Mouse (Mus musculus): Measurements from ENCODE around the gene Ric8b.
A peak's percentile ranks its signal among the peaks of the same experiment; 100 is the strongest.

Ric8b gene

DNA sequence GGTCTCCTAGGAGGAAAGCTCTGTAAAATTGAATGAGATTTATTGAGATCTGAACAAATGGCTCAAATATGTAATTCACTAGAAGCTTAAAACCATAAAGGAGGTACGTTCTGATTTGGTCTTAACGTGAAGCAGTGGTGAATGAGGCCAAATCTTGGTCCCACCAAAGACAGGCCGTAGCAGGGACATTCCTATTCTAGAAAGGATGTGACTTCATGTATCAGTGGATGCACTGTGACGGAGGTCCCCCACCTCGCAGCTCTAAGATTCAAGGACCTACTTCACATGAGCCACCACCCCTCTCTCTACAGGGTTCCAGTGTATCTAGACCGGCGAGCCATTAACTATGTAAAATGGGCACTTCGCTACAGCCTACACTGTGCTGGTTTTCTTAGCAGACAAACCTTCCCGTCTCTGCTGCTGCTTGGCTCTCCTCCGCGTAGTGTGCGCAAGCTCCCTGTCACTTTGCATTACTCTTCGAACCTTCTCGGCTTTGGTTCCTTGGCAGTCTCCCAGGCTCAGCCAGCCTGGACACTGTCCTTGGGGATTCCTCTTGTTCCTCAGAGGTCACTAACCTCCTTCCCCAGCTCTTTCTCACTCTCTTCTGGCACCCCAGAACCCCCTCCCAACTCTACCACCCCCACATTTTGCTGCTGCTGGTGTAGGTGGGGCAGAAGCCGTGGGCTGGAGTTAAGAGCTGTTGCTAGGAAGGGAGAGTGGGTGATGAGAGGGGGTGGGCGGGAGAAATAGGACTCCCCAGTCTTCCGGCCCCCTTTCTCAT, 8.2 kb upstream of the Ric8b start:
- no peak for DNase-seq (ENCODE audit: low read depth, low spot score)

DNA sequence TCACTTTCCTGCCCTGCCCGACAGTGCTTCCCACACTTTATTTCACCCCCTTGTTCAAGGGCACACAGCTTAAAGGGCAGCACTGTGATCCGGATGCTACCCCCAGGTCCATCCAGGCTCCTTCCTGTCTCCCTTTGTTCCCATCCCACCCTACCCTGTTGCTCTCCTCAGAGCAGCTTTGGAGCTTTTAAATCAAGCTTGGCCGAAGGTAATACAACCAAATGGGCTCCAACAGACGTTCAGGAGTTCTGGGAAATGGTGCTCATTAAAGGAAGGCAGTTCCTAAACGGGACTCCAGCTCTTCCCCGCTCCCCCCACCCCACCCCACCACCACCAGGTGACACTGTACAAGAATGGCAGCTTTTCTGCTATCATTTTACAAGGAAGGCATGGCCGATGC, 7.2 kb upstream of the Ric8b start:
- DNase-seq (ENCODE audit: low read depth, low spot score), result no peak

DNA sequence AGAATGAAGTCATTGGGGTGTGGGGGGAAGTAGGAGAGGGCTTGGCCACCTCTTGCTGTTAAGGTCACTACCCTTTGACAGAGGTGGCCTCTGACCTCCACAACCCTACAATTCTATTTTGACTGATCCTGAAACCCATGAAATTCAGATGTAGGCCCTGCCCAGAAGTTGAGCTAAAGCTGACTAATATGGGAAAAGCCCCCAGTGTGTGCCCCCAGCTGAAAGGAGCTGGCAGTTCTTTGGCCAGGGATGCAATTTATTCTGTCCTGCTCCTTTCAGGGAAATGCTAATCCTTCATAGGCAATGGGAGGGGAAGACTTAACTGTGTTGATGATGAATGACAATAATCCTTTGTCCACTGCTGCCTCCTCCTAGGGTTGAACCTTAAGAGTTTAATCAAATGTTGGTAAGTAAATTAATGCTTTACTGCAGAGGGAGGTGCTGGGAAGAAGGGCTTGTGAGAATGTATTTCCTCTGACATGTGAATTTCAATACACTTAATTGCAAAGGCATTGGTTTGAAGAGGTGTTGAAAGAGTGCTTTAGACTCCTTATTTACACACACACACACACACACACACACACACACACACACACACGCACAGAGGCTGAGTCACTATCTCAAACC, 6.5 kb upstream of the Ric8b start:
- DNase-seq (ENCODE audit: low read depth, low spot score), result no peak

DNA sequence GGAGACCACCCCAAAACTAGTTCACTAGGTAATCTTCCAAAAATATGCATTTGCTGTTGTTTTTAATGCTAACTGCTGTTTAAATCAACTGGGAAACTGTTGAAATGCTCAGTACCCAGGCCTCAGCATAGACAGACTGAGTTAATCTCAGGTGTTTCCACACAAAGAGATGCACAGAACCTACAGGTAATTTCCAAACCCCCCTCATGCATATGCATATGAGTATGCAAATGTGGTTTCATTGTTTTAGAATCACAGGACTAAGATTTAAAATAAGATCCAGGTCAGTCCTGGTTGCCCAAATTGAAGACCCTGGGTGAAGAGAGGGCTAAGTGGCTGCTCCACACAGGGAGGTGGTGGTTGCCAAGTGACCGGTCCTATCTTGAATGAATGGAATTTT, 4.3 kb upstream of the Ric8b start:
- no peak for DNase-seq (ENCODE audit: low read depth, low spot score)

DNA sequence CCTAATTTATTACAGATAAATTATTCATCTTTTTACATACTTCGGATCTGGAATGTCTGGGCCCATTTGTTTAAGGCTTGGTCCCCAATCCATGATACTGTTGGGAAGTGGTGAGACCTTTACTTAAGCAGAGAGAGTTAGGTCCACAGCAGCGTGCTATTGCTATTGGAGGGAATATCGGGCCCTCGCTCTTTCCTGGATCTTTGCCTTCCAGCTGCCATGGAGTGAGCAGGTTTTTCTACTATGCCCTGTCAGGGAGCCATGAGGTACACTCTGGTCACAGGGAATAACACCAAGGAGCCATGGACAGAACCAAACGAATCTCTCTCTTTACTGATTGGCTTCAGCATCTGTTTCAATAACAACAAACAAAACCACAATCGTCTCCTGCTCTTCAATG, 1.9 kb upstream of the Ric8b start:
- DNase-seq (ENCODE audit: low read depth, low spot score), result no peak

DNA sequence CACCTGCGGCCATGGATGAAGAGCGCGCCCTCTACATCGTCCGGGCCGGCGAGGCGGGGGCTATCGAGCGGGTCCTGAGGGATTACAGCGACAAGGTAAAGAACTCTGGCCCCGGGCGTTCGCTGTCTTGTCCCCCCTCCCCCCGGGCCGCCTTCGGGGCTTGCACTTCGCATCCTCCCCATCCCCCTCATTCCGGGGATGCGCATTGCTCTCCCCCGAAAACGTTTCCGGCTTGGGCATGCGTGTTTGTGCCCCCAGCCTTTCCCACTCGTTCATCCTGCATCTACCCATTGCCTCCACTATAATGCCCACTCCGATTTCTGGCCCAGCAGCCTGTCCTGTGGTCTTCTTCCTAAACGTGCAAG, 297 bp downstream of the Ric8b start:
- no peak for DNase-seq (ENCODE audit: low read depth, low spot score)

DNA sequence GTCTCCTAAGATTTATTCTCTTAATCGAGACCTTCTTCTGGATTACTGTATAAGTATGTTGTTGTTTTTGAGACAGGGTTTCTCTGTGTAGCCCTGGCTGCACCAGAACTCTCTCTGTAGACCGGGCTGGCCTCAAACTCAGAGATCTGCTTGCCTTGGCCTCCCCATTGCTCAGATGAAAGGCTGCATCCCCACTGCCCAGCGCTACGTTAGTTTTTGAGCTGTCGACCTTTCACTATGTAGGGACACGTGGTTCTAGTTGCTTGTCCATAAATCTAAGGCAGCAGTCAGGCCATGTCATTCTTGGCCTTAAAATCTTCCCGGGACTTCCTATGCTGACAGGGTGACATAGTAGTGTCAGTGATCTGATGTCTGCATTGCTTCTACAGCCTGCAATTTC, 8.9 kb downstream of the Ric8b start:
- DNase-seq (ENCODE audit: low read depth, low spot score), result peak; percentile 46

DNA sequence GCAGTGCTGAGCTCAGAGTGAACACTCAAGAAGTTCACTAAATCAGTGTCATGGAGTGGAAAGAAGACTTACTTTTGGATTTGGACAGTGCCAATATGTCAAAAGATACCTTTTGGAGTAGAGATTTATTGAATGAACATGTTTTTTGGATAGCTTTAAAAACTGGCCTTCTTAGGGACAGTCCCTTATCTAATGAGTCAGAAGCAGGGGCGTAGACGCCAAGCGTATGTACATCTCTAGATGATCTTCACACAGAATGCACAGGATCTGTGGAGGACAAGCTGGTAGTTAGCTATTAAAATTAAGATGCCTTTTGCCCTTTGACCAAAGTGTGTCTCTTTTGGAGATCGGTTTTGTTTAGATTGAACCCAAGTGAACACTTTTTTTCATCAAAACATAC, 9.5 kb downstream of the Ric8b start:
- no peak for DNase-seq (ENCODE audit: low read depth, low spot score)

DNA sequence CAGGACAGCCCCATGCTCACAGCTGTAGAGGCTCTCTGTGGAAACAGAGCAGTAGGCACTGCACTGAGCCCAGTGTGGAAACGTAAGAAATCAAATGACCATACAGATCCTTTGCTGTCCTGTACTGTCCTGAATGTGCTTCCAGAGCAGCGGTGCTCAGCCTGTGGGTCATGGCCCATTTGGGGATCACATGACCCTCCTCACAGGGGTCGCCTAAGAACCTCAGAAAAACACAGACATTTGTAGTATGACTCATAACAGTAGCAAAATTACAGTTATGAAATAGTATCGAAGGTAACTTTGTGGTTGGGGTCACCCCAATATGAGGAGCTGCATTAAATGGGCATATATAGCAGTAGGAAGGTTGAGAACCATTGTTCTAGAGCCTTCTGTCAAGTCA, 11.0 kb downstream of the Ric8b start:
- no peak for DNase-seq (ENCODE audit: low read depth, low spot score)

DNA sequence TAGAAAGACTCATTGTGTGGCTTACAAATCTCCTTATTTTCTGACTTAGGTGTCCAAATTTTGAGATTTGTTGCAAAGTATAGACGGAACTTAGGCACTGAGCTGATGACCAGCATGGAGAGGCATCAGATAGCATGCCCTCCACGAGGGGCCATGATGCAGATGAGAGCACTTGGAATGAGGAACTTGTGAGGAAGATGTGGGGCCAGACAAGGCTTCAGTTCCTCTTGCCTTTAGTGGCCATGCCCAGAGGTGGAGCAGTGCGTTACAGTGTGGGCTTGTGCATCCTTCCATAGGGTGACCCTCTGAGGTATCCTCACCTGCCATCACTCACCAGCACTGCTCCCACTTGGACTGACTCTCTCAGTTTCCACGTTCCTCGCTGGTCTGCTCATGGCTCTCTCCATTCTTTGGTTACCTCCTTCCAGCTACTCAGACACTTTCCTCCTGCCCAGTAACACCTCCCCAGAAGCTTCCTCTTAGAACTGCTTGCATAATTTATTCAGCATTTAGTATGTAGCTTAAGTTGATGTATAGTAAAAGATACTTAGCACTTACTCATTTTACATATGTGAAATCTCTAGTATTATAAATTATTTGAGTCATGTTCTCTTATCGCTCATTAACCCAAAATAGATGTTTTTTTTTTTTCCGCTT, 18.3 kb downstream of the Ric8b start:
- DNase-seq (ENCODE audit: low read depth, low spot score), result no peak

DNA sequence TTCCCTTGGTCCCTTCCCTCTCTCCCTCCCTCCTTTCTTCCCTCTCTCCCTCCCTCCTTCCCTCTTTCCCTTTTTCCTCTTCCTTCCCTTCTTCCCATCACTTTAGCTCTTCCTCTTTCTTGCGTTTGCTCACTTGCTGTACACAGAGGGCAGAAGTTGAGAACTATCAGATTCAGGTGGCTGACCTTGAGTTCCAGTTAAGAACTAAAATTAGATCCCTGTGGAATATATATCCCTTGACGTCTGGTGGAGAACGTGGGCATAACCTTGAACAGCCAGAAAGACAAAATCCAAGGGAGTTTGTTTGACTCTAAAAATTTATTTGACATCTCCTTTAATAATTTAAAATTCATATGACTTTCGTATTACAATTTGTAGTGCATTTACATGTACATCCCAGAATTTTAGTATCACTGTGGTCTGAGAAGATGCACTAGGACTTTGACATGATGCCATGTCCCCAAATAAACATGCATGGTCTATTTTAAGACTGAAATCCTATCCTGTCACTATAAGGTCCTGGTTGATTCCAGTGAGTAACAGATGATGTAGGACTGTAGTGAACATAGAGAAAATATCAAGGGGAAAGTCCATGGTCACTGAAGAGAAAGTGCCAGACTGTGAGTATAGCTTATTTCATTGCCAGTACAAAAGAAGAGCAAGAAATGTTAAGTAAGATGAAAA, 19.6 kb downstream of the Ric8b start:
- peak; percentile 67 for DNase-seq (ENCODE audit: low read depth, low spot score)

DNA sequence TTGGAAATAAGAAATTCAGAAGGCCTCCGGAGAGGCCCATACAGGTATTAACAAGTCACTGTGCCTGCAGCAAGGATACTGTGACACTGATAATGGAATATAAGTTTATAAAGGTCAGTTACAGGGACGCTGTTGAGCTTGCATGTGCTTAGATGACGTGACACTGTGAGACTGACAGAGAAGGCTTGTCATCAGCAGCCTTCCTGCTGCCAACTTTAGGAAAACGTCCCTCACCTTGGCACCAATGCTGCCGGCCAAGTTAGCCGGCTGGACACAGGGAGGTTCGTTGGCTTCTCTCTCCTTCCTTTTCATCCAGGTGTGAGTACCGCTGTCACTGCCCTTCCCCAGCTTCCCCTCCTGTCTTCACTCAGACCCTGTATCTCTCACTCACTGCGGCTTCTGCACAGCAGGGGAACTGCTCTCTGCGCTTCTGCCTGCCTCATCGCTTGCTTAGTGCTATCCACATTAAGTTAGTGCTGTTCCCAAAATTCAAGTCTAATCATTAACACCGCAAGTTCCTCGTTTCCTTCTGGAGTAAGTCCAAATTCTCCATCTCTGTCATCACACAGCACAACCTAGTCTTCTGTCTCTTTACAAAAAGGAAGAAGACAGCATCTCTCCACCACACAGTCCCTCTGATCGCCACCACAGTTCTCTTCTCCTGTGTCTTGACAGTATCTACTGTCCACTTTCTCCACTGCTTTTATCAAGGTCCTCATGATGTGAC, 20.8 kb downstream of the Ric8b start:
- DNase-seq (ENCODE audit: low read depth, low spot score), result peak; percentile 59

DNA sequence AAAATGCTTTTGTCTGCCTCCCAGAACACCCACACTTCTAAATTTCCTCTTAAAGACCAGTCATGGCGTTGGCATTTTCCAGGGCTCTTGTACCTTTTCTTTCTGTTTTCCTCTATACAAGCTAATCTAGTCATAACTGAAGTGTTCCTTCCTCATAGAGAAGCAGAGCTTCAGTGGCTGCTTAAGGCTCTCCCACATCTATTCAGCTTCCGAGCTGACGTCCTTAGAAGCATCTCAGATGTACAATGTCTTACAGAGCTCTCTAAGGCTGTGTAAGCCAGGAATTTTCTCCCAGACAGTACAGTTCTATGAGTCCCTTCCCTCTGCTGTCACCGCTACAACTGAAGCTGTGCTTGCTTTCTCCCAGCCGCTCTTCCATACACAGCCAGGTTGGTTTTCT, 21.5 kb downstream of the Ric8b start:
- DNase-seq (ENCODE audit: low read depth, low spot score), result no peak

DNA sequence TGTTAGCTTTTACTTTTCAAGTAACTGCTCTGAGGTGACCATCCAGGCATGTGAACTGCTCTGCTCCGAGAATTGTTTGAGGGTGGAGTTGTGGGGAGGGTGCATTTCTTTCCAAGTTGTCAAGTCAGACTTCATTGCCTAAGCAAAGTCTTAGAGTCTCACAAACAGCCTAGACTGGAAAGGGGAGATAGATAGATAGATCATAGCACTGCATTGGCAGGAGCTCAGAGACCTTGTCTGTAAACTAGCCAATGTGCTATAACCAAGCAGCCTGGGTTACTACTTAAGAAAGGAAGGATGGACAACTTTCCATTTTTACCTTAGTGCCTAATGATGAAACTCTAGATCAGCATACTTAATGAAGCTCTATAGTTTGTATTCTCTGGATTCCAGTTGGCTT, 22.9 kb downstream of the Ric8b start:
- peak; percentile 56 for DNase-seq (ENCODE audit: low read depth, low spot score)

DNA sequence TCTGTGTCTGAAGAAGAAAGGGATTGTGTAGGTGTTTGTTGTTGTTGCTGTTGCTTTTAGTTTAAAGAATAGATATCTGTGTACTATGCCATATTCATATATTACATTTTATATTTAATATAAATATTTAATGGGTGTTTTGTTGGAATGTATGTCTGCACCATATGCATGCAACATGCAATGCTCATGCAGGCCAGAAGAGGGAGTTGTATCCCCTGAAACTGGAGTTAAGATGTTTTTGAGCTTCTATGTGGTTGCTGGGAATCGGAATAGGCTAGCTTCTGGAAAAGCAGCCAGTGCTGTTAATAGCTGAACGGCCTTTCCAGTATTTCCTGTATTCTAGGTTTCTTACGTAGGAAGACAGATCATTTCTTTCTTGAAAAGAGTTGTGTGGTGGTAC, 28.3 kb downstream of the Ric8b start:
- no peak for DNase-seq (ENCODE audit: low read depth, low spot score)

DNA sequence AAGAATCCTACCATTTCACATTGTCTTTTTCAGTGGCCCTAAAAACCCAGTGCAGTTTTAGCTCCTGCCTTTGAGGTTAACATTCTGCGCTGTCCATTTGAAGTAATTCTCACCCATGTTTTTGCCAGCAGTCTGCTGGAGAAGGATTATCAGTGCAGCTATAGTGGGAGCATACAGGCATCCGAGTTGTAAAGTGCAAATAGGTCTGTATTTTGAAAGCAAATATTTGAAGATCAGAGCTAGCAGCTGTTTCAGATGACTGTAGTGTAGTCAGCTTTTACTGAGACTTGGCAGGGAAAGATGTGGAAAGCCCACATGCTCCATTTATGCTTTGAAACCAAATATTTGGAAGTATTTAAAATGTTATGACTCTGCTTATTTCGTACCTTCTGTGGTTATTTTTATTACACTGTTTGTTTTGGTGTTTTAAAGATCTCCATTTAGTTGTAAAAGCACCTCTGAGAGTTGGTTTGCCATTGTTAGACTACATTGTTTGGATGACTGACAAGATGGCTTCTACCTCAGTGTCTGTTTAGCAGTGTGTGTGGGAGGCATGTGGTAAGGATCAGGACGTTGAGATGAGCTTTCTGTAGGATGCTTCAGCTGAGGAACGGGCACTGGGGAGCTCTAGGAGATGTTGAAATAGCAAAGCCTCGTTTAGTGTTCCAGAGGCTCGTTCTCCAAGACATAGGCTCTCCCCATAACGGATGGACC, 31.7 kb downstream of the Ric8b start:
- DNase-seq (ENCODE audit: low read depth, low spot score), result no peak

DNA sequence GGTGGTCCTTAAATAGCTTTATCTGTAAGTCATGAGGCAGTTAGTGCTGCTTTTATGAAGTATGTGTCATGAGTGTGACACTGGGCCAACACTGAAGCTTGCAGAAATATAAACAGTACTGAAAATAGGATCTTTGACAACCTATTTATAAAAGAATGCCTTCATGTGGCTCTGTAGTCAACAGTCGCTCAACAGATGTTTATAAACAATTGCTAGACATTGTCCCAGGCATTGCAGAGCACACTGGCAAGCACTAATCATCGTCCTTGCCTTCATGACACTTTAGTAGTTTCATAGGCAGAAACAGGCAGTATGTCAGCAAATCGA, 32.2 kb downstream of the Ric8b start:
- DNase-seq (ENCODE audit: low read depth, low spot score), result no peak

DNA sequence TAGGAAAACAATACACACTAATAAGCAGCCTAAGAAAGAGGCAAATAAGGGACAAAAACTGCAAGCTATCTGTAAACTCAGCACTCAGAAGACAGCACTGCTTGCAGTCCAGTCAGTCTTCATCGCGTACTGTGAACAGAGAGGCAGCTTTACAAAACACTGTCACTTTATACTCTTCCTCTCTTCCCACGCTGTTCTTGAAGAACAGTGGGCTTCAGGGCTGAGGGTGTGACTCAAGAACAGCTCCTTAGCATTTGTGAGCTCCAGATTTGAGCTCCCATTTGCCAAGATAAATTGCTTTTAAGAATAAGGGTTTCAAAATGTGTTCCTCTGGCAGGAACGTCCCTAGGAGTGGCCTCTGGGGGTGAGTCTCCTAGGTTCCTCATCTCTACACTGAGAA, 33.0 kb downstream of the Ric8b start:
- no peak for DNase-seq (ENCODE audit: low read depth, low spot score)

DNA sequence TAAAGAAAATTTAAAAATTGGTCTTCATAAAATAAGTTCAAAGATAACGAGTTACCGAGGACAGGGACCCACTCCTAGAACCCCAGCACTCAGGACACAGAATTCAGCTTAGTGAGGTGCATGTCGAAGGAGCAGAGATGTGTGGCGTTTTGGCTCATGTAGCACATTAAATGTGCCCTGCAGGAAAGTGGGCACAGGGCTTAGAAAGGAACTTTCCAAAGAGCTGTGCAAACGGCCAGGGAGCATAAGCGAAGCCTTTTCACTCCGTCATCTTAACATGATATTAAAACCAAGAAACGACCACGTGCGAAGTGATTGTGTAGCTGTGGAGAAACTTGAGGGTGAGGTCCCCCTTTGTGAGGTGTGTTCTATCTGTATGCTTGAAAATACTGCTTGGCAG, 36.8 kb downstream of the Ric8b start:
- DNase-seq (ENCODE audit: low read depth, low spot score), result no peak

DNA sequence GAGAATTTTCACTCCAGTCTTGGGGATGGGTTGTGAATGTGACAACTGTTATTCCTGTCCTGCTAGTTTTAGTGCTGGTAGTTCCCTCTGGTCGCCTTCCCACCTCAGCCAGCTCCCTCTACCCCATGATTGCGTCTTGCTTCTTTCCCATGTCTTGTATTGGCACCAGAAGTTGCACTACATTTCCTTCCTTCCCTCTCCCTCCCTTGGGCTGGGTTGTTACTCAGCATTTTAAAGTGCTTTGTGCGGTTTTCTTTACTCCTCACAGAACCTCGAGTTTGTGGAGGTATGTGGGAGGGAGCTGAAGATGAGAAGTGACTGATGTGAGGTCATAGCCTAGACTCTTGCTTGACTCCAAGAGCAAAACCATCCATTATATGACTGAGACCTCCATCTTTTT, 38.8 kb downstream of the Ric8b start:
- no peak for DNase-seq (ENCODE audit: low read depth, low spot score)

DNA sequence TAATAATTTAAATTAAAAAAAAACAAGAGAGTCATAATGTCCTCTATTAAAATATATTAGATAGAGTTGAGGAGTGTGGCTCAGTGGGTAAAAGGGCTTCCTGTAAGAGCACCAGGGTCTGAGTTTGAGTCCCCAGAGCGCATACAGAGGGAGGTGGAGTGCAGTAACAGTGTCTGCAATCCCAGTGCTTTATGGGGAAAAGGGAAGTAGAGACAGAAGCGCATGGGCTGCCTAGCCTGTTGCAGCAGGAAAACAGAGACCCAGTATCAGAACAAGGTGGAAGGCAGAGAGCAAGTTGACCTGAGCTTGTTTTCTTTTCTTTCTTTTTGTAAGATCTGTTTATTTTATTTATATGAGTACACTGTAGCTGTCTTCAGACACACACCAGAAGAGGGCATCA, 41.2 kb downstream of the Ric8b start:
- no peak for DNase-seq (ENCODE audit: low read depth, low spot score)

Data from skeletal muscle tissue, adult 2 months (tissue).